Mouse (Mus musculus): Measurements from ENCODE around the gene Lhx6. TPM values are rescaled to one million over a fixed set of nuclear protein-coding genes. Genes with fewer than 3 reads are reported as not detected.

Lhx6 gene
- 1 to 10 TPM; 1.3 to 7.3 TPM for polyA plus RNA-seq (2012; fragmentation: generic; extraction: Trizol)

DNA sequence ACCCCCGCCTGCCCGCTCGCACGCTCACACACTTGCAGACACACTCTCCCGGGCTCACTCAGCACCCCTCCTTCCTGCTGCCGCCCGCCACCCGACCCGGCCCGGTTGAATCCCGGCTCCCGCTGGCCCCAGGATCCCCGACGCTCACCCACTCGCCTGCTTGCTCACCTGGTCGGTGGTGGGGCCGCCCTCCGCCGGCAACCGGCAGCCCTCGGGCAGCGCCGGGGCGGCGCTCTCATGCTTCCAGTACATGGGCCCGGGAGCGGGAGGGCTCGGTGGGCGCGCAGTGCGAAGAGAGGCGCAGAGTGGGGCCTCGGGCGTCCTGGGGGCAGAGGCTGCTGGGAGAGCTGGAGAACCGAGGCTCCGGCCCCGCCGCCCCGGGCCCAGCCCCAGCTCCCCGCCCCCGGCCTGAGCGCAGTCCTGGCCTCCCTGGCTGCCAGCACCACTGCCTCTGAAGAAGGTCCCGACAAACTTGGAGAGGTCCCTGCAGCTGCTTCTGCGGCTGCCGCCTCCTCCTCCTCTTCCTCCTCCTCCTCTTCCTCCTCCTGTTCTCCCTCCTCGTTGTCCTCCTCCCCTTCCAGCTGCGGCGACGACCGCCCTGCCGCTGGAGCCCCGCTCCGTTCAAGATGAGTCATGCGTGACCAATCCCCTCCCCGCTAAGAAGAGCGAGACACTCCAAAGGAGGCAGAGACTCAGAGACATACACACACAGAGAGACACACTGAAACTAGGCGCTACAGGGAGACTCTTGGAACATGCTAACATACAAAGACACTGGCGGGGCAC, at the start of gene Lhx6:
Gene Lhx6, minus strand, starts transcription at position 453 of the 786 bp plus-strand sequence.

DNA sequence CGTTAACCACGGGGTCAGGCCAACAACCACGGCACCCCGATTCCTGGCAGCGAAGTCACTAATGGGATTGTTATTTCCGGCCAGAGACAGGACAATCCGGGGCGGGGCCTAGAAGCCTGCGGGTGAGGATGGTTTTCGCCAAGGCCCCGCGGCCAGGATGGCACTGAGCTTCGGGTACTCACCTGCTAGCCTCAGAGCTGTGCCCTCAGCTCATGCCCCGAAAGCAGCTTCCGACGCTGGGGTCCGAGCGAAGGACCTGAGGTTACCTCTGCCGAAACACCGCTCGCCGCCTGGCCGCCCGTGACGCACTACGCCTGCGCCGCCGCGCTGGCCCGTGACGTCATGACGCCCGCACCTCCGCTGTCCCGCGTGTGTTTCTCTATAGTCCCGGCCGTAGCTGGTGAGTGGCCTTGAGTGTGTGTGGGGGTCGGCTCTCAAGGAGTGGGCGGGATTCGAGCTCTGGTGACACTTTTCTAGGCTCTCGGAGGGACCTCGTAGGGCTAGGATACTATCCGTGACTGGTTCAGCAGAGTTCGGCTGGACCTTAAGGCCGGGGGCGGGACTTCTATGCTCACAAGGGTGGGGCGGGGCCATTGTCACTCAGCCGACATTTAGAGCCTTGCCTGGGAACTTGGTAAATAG, 31.2 kb upstream of the Lhx6 start, which contains the start of the genes Mrrf and Rbm18:
Gene Mrrf, plus strand, starts transcription at position 90 of the 642 bp plus-strand sequence.
Gene Rbm18, minus strand, starts transcription at position 474 of the 642 bp plus-strand sequence.

DNA sequence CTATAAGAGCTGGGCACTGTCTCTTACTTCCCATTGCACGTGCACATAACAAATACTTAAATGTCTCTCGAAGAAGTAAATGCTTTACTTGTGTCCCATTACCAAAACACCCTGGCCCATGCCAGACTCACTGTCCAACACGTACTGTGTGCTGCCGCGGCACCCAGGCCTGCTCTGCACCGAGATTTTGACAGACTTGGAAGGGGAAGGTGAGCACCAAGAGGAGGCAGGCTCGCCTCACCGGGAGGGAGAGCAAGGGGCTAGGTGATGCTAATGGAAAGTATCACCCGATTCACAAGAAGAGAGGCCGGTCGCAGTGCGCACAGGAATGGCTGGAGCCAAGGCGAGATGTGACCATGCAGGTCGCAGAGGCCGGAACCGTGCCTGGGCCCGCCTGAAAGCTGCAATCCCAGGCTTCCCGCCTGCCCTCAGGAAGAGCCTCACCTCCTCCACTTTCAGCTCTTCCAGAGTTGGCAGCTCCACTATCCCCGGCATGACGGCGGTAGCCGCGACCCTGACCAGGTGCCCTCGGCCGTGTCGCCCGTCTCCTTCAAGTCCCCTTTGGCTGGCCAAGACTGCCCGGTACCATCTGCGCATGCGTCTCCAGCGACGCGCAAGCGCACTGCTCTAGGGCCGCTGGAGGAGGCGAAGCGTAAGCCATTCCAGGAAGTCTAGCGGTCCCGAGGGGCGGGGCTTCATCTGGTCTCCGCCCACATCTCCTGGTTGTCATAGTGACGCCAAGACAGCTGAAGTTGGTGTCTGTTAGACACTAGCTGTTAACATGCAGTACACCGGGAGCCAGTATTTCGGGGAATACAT, 56.3 kb downstream of the Lhx6 start, which contains the start of the genes Ndufa8 and Morn5:
Gene Ndufa8, minus strand, starts transcription at position 659 of the 819 bp plus-strand sequence.
Gene Morn5, plus strand, starts transcription at position 711 of the 819 bp plus-strand sequence.

Other genes with a start within 250 kb of the Lhx6 start
- 1 to 10 TPM in 1 of 2 experiments, under 1 TPM in 1; 0.43 to 2.7 TPM for gene Ttll11, start 125.5 kb downstream of the Lhx6 start, polyA plus RNA-seq (2012; fragmentation: generic; extraction: Trizol)
- 100 to 1,000 TPM; 302 to 329 TPM for gene Ndufa8, start 56.0 kb downstream of the Lhx6 start, polyA plus RNA-seq (2012; fragmentation: generic; extraction: Trizol)
- gene Morn5, start 56.0 kb downstream of the Lhx6 start, polyA plus RNA-seq (2012; fragmentation: generic; extraction: Trizol), result 1 to 10 TPM in 1 of 2 experiments, under 1 TPM in 1; 0.16 to 3.1 TPM
- gene Mrrf, start 31.0 kb upstream of the Lhx6 start, polyA plus RNA-seq (2012; fragmentation: generic; extraction: Trizol), result 10 to 100 TPM; 10.2 to 24.9 TPM
- 10 to 100 TPM in 1 of 2 experiments, 1 to 10 TPM in 1; 2.5 to 10.4 TPM for gene Rbm18, start 31.4 kb upstream of the Lhx6 start, polyA plus RNA-seq (2012; fragmentation: generic; extraction: Trizol)
- 10 to 100 TPM; 45.1 to 60.0 TPM for gene Ptgs1, start 125.0 kb upstream of the Lhx6 start, polyA plus RNA-seq (2012; fragmentation: generic; extraction: Trizol)

Measured in C3H10T1/2 (cell line).